Mouse (Mus musculus) liver, embryonic 15.5 days (tissue): ENCODE data around the gene Dusp22. TPM values are rescaled to one million over a fixed set of nuclear protein-coding genes. Genes with fewer than 3 reads are reported as not detected.

ENCODE experiments used
- ATAC-seq: fragments of 200-750 bp; cut with Nextera tagmentation; 2 replicates; pipeline ENCODE4 v1.8.0; 2017; ENCODE audit warnings: moderate number of reproducible peaks, mild to moderate bottlenecking, moderate library complexity; ENCODE audit not compliant: insufficient read depth
- H3K27ac ChIP-seq: fragments of 300-500 bp; sonication (generic); replicated peaks from 2 replicates; pipeline ENCODE4 v1.5.1; 2015; ENCODE audit warnings: mild to moderate bottlenecking, inconsistent platforms
- H3K27me3 ChIP-seq: fragments of 300-500 bp; sonication (generic); 2 replicates; pipeline ENCODE4 v1.6.1; 2015; ENCODE audit warnings: mild to moderate bottlenecking, inconsistent platforms
- H3K36me3 ChIP-seq: fragments of 300-500 bp; sonication (generic); replicated peaks from 2 replicates; pipeline ENCODE4 v1.6.1; 2015; ENCODE audit warnings: moderate library complexity, mild to moderate bottlenecking, inconsistent platforms
- H3K4me1 ChIP-seq: fragments of 300-500 bp; sonication (generic); replicated peaks from 2 replicates; pipeline ENCODE4 v1.6.1; 2015; ENCODE audit warnings: inconsistent platforms
- H3K4me2 ChIP-seq: fragments of 300-500 bp; sonication (generic); 2 replicates; pipeline ENCODE4 v1.6.1; 2015; ENCODE audit warnings: moderate library complexity, mild to moderate bottlenecking, inconsistent platforms
- H3K4me3 ChIP-seq: fragments of 300-500 bp; sonication (generic); replicated peaks from 2 replicates; pipeline ENCODE4 v1.5.1; 2015; ENCODE audit warnings: mild to moderate bottlenecking, inconsistent platforms
- H3K9ac ChIP-seq: fragments of 300-500 bp; sonication (generic); 2 replicates; pipeline ENCODE4 v1.6.1; 2015; ENCODE audit warnings: moderate library complexity, mild to moderate bottlenecking, inconsistent platforms
- H3K9me3 ChIP-seq: fragments of 300-500 bp; sonication (generic); replicated peaks from 2 replicates; pipeline ENCODE4 v1.6.1; 2016; ENCODE audit warnings: inconsistent platforms
- WGBS: fragments of 180-500 bp; shearing (Covaris S2); methylation state at CpG from one replicate; pipeline ENCODE4 v1.1.7; 2015; ENCODE audit warnings: mixed read lengths; ENCODE audit not compliant: insufficient replicate concordance; 5-methylcytosine and 5-hydroxymethylcytosine counted together
- polyA plus RNA-seq: library from polyadenylated mRNA; unstranded; fragments of >200 nt; fragmentation: Nextera tagmentation; extraction: Ambion mirVana; gene quantifications from 2 replicates; pipeline ENCODE4 v1.2.1, GENCODE M21; 2015

The Dusp22 gene
- 6.9 and 7.9 TPM in 2 replicates for polyA plus RNA-seq

DNA sequence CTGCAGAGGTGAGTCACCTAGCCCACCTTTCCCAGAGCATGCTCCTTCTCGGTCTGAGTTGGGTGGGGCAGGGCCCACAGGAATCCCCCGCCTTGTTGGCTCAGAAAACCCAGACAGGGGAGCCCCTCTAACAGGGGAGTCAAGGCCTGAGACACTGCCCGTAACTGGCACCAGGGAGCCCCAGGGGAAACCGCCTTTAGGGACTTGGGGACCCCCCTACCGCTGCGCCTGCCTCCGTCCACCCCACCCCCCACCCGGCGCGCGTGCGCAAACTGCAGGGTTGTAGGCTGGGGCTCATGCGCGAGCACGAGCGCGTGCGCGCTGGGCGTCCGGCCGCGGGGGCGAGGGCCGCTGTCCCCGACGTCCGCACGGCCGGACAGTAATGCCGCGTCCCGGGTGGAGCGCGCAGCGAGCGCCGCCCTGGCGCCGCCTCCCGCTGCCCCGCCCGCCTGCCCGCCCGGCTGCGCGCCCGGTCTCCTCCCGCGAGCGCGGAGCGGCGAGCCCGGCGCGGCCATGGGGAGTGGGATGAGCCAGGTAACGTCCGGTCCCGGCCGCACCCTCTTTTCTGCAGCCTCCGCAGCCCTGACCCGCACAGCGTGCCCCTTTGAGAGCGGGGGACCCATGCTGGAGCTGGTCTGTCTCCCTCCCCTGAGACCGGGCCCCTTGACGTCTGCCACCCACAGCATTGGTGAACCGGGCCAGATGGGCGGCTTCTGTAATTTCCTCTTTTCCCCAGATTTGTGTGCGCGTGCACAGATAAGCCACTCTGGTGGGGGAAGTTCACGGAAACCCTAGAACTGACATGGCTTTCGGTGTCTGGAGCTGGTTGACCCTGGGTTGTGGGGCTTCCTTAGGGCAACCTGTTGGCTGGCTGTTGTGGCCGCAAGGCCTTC, at the start of gene Dusp22:
TSS of gene Dusp22 (plus strand) at position 387 of the 893 bp plus-strand sequence.
- Histone ChIP-seq H3K4me2 (peak within 1 kb of the TSS; percentile 58), H3K27me3 (peaks cover 14% of the 10 kb centered on the region), H3K27ac (peak within 1 kb of the TSS; percentile 59; the same call in 1 of the 2 replicates), H3K9me3 (no peaks in the 10 kb centered on the region), H3K4me1 (no peaks in the 10 kb centered on the region), H3K9ac (peak within 1 kb of the TSS; percentile 25; the same call in 1 of the 2 replicates), H3K36me3 (no peaks in the 10 kb centered on the region), H3K4me3 (peak within 1 kb of the TSS; percentile 61)
- peak; percentile 89 for ATAC-seq
- WGBS = under 1% methylated on average over 74 of the region's 74 CpGs

DNA sequence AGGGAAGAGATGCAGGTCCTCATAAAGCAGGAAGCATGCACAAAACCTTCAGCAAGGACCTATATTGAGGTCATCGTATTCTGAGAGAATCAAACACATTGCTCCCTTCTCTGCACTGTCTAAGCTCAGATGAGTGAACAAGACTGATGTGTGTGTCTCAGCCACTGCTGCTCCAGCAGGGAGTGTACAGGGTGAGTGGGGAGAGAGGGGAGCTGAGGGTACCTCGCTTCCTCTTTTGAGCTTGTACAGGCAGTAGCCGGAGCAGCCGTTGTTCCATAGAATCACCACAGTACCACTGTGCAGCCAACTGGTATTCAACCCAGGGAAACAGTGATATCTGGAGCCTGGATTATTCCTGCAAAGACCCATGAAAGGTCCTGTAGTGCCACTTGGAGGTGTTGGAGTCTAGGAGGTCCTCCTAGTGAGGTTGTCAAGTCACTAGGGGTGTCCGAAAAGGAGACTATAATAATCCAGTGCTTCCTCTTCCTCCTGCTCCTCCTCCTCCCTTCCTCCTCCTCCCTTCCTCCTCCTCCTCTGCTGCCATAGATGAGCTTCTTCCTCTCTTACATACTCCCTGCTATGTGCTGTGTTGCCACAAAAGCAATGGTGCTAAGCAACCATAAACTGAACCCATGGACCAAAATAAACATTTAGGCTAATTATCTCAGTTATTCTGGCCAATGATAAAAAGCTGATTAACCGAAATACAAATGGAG, 47.6 kb upstream of the Dusp22 start:
- H3K9ac ChIP-seq = no peak overlapping the region
- WGBS = 27% methylated on average over 6 of the region's 6 CpGs
- no peak overlapping the region for H3K4me3 ChIP-seq
- H3K27ac ChIP-seq = no peak overlapping the region
- no peaks in the 10 kb centered on the region for H3K36me3 ChIP-seq
- no peaks in the 10 kb centered on the region for H3K4me1 ChIP-seq
- no peak overlapping the region for H3K4me2 ChIP-seq
- no peaks in the 10 kb centered on the region for H3K27me3 ChIP-seq
- no peaks in the 10 kb centered on the region for H3K9me3 ChIP-seq
- no peak for ATAC-seq

DNA sequence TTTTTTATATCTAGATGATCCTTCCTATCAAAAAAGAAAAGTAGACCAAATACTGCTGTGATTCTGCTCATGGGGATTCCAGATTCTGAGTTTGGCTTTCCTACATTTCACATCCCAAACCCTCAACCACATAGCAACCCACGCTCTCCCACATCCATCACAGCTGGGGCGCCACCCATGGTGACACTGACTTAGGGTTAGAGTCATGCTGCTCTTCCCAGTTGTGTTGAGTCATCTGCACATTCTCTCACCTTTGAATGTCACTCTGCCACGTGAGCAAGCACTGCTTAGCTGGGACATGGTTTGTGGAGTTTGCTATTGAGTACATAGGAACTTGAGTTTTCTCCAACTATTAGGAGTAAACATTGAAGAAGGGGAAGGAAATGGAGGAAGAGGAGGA, 40.1 kb upstream of the Dusp22 start:
- H3K36me3 ChIP-seq = no peaks in the 10 kb centered on the region
- no peak for ATAC-seq
- H3K9ac ChIP-seq = no peak overlapping the region
- H3K4me1 ChIP-seq = no peaks in the 10 kb centered on the region
- no peaks in the 10 kb centered on the region for H3K9me3 ChIP-seq
- no peak overlapping the region for H3K27ac ChIP-seq
- WGBS = 29% methylated on average over 3 of the region's 3 CpGs
- no peak overlapping the region for H3K4me2 ChIP-seq
- no peaks in the 10 kb centered on the region for H3K27me3 ChIP-seq
- H3K4me3 ChIP-seq = no peak overlapping the region

DNA sequence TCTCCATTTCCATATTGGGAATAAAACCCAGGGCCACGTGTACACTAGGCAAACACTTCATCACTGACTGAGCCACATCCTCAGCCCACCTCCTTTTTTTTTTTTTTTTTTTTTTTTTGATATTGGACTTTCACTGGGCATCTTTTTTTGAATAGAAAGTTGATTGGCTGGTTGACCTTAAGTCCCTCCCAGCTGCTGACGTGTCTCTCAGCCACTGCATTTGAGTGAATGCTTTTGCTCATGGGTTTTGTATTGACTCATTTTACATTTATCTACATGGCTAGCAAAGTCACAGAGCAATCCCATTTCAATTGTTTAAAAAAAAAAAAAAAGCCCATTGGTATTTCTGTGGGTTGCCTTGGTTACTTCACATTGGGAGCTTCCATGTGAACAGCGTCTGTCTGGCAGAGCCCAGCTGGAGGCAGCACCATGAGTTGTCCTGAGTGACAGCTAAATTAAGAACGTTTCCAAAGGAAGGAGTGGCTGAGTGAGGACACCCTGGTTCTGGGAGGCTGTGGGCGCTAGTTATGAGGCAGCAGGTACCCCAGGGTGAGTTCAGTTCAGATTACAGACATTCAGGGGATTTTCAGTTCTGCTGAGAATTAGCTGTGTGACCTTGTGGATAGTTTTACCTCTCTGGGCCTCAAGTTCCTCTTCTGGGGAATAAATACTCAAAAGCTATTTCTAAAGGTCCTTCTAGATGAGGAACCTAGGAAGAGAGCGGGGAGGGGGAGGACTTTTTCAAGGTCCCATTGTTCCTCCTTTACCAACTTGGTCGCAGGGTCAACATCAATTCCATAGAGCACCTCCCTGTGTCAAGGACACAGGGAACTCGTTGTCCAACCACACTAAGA, 31.4 kb upstream of the Dusp22 start:
- H3K27ac ChIP-seq = no peak overlapping the region
- ATAC-seq = no peak
- no peaks in the 10 kb centered on the region for H3K9me3 ChIP-seq
- no peaks in the 10 kb centered on the region for H3K27me3 ChIP-seq
- no peaks in the 10 kb centered on the region for H3K36me3 ChIP-seq
- no peak overlapping the region for H3K4me2 ChIP-seq
- H3K4me1 ChIP-seq = no peaks in the 10 kb centered on the region
- WGBS = 45% methylated on average over 8 of the region's 8 CpGs
- H3K9ac ChIP-seq = no peak overlapping the region
- H3K4me3 ChIP-seq = no peak overlapping the region

GRCm38 (mm10) chr13:30629794-30630410, 29.9 kb upstream of the Dusp22 start:
- Histone ChIP-seq H3K9me3 (no peaks in the 10 kb centered on the region), H3K27me3 (no peaks in the 10 kb centered on the region), H3K4me2 (no peak overlapping the region), H3K9ac (no peak overlapping the region), H3K27ac (no peak overlapping the region), H3K4me1 (no peaks in the 10 kb centered on the region), H3K36me3 (no peaks in the 10 kb centered on the region), H3K4me3 (no peak overlapping the region)
- 27% methylated on average over 10 of the region's 10 CpGs for WGBS
- ATAC-seq = no peak

GRCm38 (mm10) chr13:30632998-30633397, 26.8 kb upstream of the Dusp22 start:
- 17% methylated on average over 6 of the region's 6 CpGs for WGBS
- H3K9ac ChIP-seq = no peak overlapping the region
- H3K36me3 ChIP-seq = no peaks in the 10 kb centered on the region
- H3K27ac ChIP-seq = no peak overlapping the region
- no peaks in the 10 kb centered on the region for H3K9me3 ChIP-seq
- no peak for ATAC-seq
- no peaks in the 10 kb centered on the region for H3K27me3 ChIP-seq
- H3K4me2 ChIP-seq = no peak overlapping the region
- no peaks in the 10 kb centered on the region for H3K4me1 ChIP-seq
- no peak overlapping the region for H3K4me3 ChIP-seq

- Histone ChIP-seq H3K27ac (no peak overlapping the region), H3K4me3 (no peak overlapping the region), H3K27me3 (no peaks in the 10 kb centered on the region), H3K9ac (no peak overlapping the region), H3K9me3 (no peaks in the 10 kb centered on the region), H3K4me2 (no peak overlapping the region), H3K4me1 (no peaks in the 10 kb centered on the region), H3K36me3 (no peaks in the 10 kb centered on the region)
- 34% methylated on average over 4 of the region's 4 CpGs for WGBS
- no peak for ATAC-seq
These were observed 23.3 kb upstream of the Dusp22 start for GRCm38 (mm10) chr13:30636453-30636852.

GRCm38 (mm10) chr13:30638378-30639115, 21.3 kb upstream of the Dusp22 start:
- no peak overlapping the region for H3K9ac ChIP-seq
- WGBS = 52% methylated on average over 5 of the region's 5 CpGs
- H3K27ac ChIP-seq = no peak overlapping the region
- H3K4me1 ChIP-seq = no peaks in the 10 kb centered on the region
- no peaks in the 10 kb centered on the region for H3K9me3 ChIP-seq
- no peak overlapping the region for H3K4me3 ChIP-seq
- no peak for ATAC-seq
- H3K27me3 ChIP-seq = no peaks in the 10 kb centered on the region
- no peaks in the 10 kb centered on the region for H3K36me3 ChIP-seq
- H3K4me2 ChIP-seq = no peak overlapping the region

DNA sequence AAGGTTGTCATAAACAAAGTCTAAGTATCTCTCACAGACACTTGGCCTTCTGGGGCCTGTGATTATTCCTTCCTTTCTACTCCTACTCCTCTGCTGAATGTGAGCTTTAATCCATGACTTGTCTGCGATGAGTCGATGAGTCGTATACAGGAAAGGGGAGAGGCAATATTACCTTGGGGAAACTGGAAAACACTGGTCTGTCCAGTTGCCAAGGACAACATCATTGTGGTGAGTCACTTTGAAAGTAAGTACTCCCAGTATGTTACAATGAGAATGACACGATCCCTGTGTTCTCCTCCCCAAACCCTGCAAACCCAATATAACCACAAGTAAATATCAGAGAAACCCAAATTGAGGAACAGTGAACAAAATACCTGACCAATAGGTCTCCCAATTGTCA, 17.7 kb upstream of the Dusp22 start:
- ATAC-seq = no peak
- Histone ChIP-seq H3K27ac (no peak overlapping the region), H3K36me3 (no peaks in the 10 kb centered on the region), H3K27me3 (no peaks in the 10 kb centered on the region), H3K9ac (no peak overlapping the region), H3K4me1 (no peaks in the 10 kb centered on the region), H3K4me2 (no peak overlapping the region), H3K9me3 (no peaks in the 10 kb centered on the region), H3K4me3 (no peak overlapping the region)
- WGBS = 64% methylated on average over 4 of the region's 4 CpGs

DNA sequence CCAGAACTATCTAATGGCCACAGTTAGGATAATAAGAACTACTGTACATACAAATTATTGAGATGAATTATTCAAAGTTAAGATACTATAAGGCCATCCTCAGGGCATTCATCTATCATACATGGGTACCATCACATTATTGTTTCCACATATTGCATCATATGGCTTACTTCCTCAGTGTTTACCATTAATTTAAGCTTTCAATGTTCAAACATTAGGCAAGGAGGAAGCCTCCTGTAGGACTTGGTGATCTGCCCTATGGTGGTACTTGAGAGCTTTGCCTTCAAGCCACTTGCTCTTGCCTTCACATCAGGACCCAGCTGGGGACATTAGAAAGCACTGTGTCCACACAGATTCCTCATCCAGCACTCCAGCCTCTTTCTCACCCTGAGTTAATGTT, 11.3 kb upstream of the Dusp22 start:
- H3K9me3 ChIP-seq = no peaks in the 10 kb centered on the region
- H3K4me2 ChIP-seq = no peak overlapping the region
- H3K36me3 ChIP-seq = no peaks in the 10 kb centered on the region
- H3K27ac ChIP-seq = no peak overlapping the region
- no peaks in the 10 kb centered on the region for H3K27me3 ChIP-seq
- H3K4me3 ChIP-seq = no peak overlapping the region
- H3K9ac ChIP-seq = no peak overlapping the region
- no peak for ATAC-seq
- no peaks in the 10 kb centered on the region for H3K4me1 ChIP-seq
